ENCODE assay signal across 13 mouse cellular contexts in the genomic region with DNA sequence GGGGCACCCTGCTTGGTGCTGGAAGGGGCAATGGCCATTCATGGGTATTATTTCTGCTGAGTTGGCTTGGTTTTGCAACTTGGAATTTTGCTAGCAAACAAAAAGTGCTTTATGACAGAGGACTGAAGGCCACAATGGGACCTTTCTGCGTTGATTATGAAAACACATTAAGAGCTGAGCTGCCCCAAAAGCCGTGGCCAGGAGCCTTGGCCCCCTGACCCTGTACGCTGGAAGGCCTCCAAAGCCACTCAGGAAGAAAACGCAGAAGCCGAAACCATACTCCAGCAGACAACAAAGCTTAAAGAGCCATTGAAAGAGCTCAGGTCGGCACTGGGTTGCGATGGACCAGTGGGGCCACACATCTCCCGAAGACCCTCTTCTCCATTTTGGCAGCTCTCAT. TPM values are rescaled to one million over a fixed set of nuclear protein-coding genes. Genes with fewer than 3 reads are reported as not detected.
DNase-seq lines count a peak whose midpoint lies in the region; ATAC-seq and TF ChIP-seq lines count a peak whose summit lies in the region.
"Had no signal": no experiment of that assay in that cellular context is flagged by ENCODE, and none has a peak within 500 bp of the region (broad histone marks: within the 10 kb centered on the region; RNA-seq: fewer than 3 reads in every experiment).

No protein-coding gene starts in this region.

- 0 out of 2 replicates have a peak, but pooled peaks have one; percentile 10 for TF ChIP-seq EP300 in heart, adult 2 months (IDR thresholded peaks at IDR 0.05; ENCODE audit: insufficient read depth, low read depth, low read length)

- no peak overlapping the region for H3K4me2 ChIP-seq in heart, embryonic 12.5 days
- no peak overlapping the region for H3K4me2 ChIP-seq in midbrain, postnatal 0 days (ENCODE audit: low read depth, low read length, poor library complexity, severe bottlenecking)
- H3K4me2 ChIP-seq in midbrain, embryonic 15.5 days = no peak overlapping the region
- H3K4me2 ChIP-seq: forebrain, embryonic 13.5 days; hindbrain, embryonic 15.5 days had no signal

- no peak overlapping the region for H3K9ac ChIP-seq in heart, adult 2 months (ENCODE audit: low read depth, low read length)
- no peak overlapping the region for H3K9ac ChIP-seq in heart, embryonic 12.5 days
- H3K9ac ChIP-seq in midbrain, postnatal 0 days (replicated peaks; ENCODE audit: low read length, poor library complexity, severe bottlenecking) = no peak overlapping the region
- no peak overlapping the region for H3K9ac ChIP-seq in midbrain, embryonic 15.5 days
- H3K9ac ChIP-seq: forebrain, embryonic 13.5 days; hindbrain, embryonic 15.5 days had no signal

- 44% methylated on average over 8 of the region's 8 CpGs for WGBS in heart, adult 2 months
- 66% methylated on average over 8 of the region's 8 CpGs for WGBS in heart, embryonic 12.5 days
- 54% methylated on average over 8 of the region's 8 CpGs for WGBS in midbrain, postnatal 0 days
- WGBS in midbrain, embryonic 15.5 days = 42% methylated on average over 8 of the region's 8 CpGs

- no peaks in the 10 kb centered on the region; the same call in 1 of the 2 replicates for H3K36me3 ChIP-seq in heart, adult 2 months (ENCODE audit: control insufficient read depth, insufficient read depth, low read length)
- peaks cover 7% of the 10 kb centered on the region; the same call in 1 of the 2 replicates for H3K36me3 ChIP-seq in heart, embryonic 12.5 days
- no peaks in the 10 kb centered on the region for H3K36me3 ChIP-seq in midbrain, postnatal 0 days (ENCODE audit: insufficient read depth, low read length)
- H3K36me3 ChIP-seq in midbrain, embryonic 15.5 days (replicated peaks) = no peaks in the 10 kb centered on the region
- H3K36me3 ChIP-seq: hindbrain, embryonic 15.5 days had no signal

- no peaks in the 10 kb centered on the region for H3K79me2 ChIP-seq in heart, adult 2 months (replicated peaks; ENCODE audit: control insufficient read depth, insufficient read depth, low read length)

- no peak for ATAC-seq in heart, embryonic 12.5 days (ENCODE audit: insufficient number of reproducible peaks, low FRiP score)
- ATAC-seq in midbrain, postnatal 0 days (ENCODE audit: low FRiP score) = no peak
- no peak for ATAC-seq in midbrain, embryonic 15.5 days (replicated peaks)
- ATAC-seq: forebrain, embryonic 13.5 days had no signal

- H3K27ac ChIP-seq in heart, adult 2 months = peak overlapping the region; percentile 29
- no peak overlapping the region for H3K27ac ChIP-seq in heart, embryonic 12.5 days (ENCODE audit: poor library complexity, severe bottlenecking)
- H3K27ac ChIP-seq in midbrain, postnatal 0 days (ENCODE audit: low read depth, low read length) = peak overlapping the region; percentile 39; the same call in 1 of the 2 replicates
- no peak overlapping the region for H3K27ac ChIP-seq in midbrain, embryonic 15.5 days
- H3K27ac ChIP-seq: forebrain, embryonic 13.5 days; hindbrain, embryonic 15.5 days had no signal

- intact Hi-C loops in heart, adult 2 months (cut with DNase I) = no loop called here

- no peaks in the 10 kb centered on the region for H3K9me3 ChIP-seq in heart, embryonic 12.5 days (replicated peaks)
- H3K9me3 ChIP-seq in midbrain, postnatal 0 days (ENCODE audit: low read length) = no peaks in the 10 kb centered on the region
- no peaks in the 10 kb centered on the region for H3K9me3 ChIP-seq in midbrain, embryonic 15.5 days
- H3K9me3 ChIP-seq: forebrain, embryonic 13.5 days; hindbrain, embryonic 15.5 days; megakaryocyte, embryonic 14.5 days had no signal

- H3K4me3 ChIP-seq in heart, adult 2 months = no peak overlapping the region
- H3K4me3 ChIP-seq in heart, embryonic 12.5 days = no peak overlapping the region
- H3K4me3 ChIP-seq in midbrain, postnatal 0 days (ENCODE audit: low read depth, low read length) = no peak overlapping the region
- no peak overlapping the region for H3K4me3 ChIP-seq in midbrain, embryonic 15.5 days
- H3K4me3 ChIP-seq: forebrain, embryonic 13.5 days; hindbrain, embryonic 15.5 days; megakaryocyte, embryonic 14.5 days had no signal

- TF ChIP-seq POLR2A in heart, adult 2 months (IDR thresholded peaks at IDR 0.05; ENCODE audit: insufficient read depth, low read depth, low read length) = no peak

- H3K27me3 ChIP-seq in heart, adult 2 months (ENCODE audit: control insufficient read depth, insufficient read depth, low read length) = no peaks in the 10 kb centered on the region
- no peaks in the 10 kb centered on the region for H3K27me3 ChIP-seq in heart, embryonic 12.5 days (replicated peaks)
- H3K27me3 ChIP-seq in midbrain, postnatal 0 days (ENCODE audit: insufficient read depth, low read length) = no peaks in the 10 kb centered on the region
- no peaks in the 10 kb centered on the region for H3K27me3 ChIP-seq in midbrain, embryonic 15.5 days (replicated peaks)
- H3K27me3 ChIP-seq: forebrain, embryonic 13.5 days; hindbrain, embryonic 15.5 days; megakaryocyte, embryonic 14.5 days had no signal

- DNase-seq in heart, adult 2 months = peak; percentile 58 to 59
- DNase-seq in midbrain, postnatal 0 days (ENCODE audit: low spot score) = no peak
- peak; percentile 44 for DNase-seq in heart, postnatal 4 days
- DNase-seq in ovary, postnatal 36 days (ENCODE audit: low spot score) = peak; percentile 72
- DNase-seq in embryo, embryonic 11 days = no peak
- DNase-seq in T-cell, adult 2 months (ENCODE audit: low spot score) = no peak
- DNase-seq: cerebellum, postnatal 14 days; thymus, postnatal 14 days had no signal

- no peak for TF ChIP-seq CTCF in heart, adult 2 months (IDR thresholded peaks at IDR 0.05)
- no peak for TF ChIP-seq CTCF in midbrain, postnatal 0 days (IDR thresholded peaks at IDR 0.05)

- H3K4me1 ChIP-seq in heart, adult 2 months (ENCODE audit: control insufficient read depth, insufficient read depth, low read length) = peaks cover 29% of the 10 kb centered on the region
- peaks cover 58% of the 10 kb centered on the region for H3K4me1 ChIP-seq in heart, embryonic 12.5 days (replicated peaks)
- H3K4me1 ChIP-seq in midbrain, postnatal 0 days (ENCODE audit: insufficient read depth, low read length) = no peaks in the 10 kb centered on the region
- H3K4me1 ChIP-seq in midbrain, embryonic 15.5 days = peaks cover 8% of the 10 kb centered on the region; the same call in 1 of the 2 replicates

RNA-seq across cellular contexts. Expression of gene Ksr1, which starts 47.2 kb away (rescaled TPM):
- total RNA-seq in heart, adult 2 months (2021) = 1 to 10 TPM; 5.1 to 7.0 TPM
- 6.7 and 7.8 TPM in 2 replicates for polyA plus RNA-seq in heart, adult 2 months (2012; rRNA removed)
- 3.3 and 3.5 TPM in 2 replicates for polyA plus RNA-seq in heart, embryonic 12.5 days (2016; fragmentation: Nextera tagmentation; extraction: Ambion mirVana)
- total RNA-seq in midbrain, postnatal 0 days (2014; rRNA removed) = 33.7 and 38.1 TPM in 2 replicates
- polyA plus RNA-seq in midbrain, postnatal 0 days (2015; fragmentation: Nextera tagmentation; extraction: Ambion mirVana) = 2.6 and 3.2 TPM in 2 replicates
- 5.1 and 6.1 TPM in 2 replicates for polyA plus RNA-seq in midbrain, embryonic 15.5 days (2015; fragmentation: Nextera tagmentation; extraction: Ambion mirVana)
- total RNA-seq in heart, postnatal 4 days (2021) = 10 to 100 TPM; 14.6 to 15.8 TPM

Comparison
In these comparisons a context has a peak if more than half of its experiments do, and no peak if none do; other contexts are left out.
1. H3K27ac ChIP-seq: peak in heart, adult 2 months (single experiment) and midbrain, postnatal 0 days (single experiment); none in heart, embryonic 12.5 days (single experiment) and midbrain, embryonic 15.5 days (single experiment).
2. DNase-seq: peak in heart, adult 2 months (2 of 2), heart, postnatal 4 days (single experiment) and ovary, postnatal 36 days (single experiment); none in midbrain, postnatal 0 days (single experiment), embryo, embryonic 11 days (single experiment) and T-cell, adult 2 months (single experiment).